22 mouse cellular contexts compared by ENCODE assay signal in genomic region chr8:93689832-93690471, GRCm38 (mm10).
DNase-seq lines count a peak whose midpoint lies in the region; ATAC-seq lines count a peak whose summit lies in the region.
"Had no signal": no experiment of that assay in that cellular context is flagged by ENCODE, and none has a peak within 500 bp of the region (broad histone marks: within the 10 kb centered on the region; RNA-seq: fewer than 3 reads in every experiment).

No protein-coding gene starts in this region.

- no peaks in the 10 kb centered on the region for H3K27me3 ChIP-seq in midbrain, embryonic 12.5 days
- no peaks in the 10 kb centered on the region for H3K27me3 ChIP-seq in midbrain, embryonic 11.5 days (ENCODE audit: control insufficient read depth, insufficient read depth, low read length)
- H3K27me3 ChIP-seq in hindbrain, embryonic 16.5 days (replicated peaks; ENCODE audit: control insufficient read depth, insufficient read depth, low read length): no peaks in the 10 kb centered on the region
- H3K27me3 ChIP-seq in neural tube, embryonic 15.5 days (replicated peaks): no peaks in the 10 kb centered on the region
- H3K27me3 ChIP-seq: CH12.LX; embryonic facial prominence, embryonic 12.5 days; heart, embryonic 15.5 days; limb, embryonic 15.5 days; liver, embryonic 15.5 days; neural tube, embryonic 12.5 days had no signal

- no peaks in the 10 kb centered on the region for H3K36me3 ChIP-seq in midbrain, embryonic 12.5 days
- no peaks in the 10 kb centered on the region for H3K36me3 ChIP-seq in midbrain, embryonic 11.5 days (ENCODE audit: control insufficient read depth, insufficient read depth, low read length)
- no peaks in the 10 kb centered on the region for H3K36me3 ChIP-seq in hindbrain, embryonic 16.5 days (ENCODE audit: control insufficient read depth, insufficient read depth, low read length)
- H3K36me3 ChIP-seq in neural tube, embryonic 15.5 days: no peaks in the 10 kb centered on the region
- H3K36me3 ChIP-seq: embryonic facial prominence, embryonic 12.5 days; heart, embryonic 15.5 days; limb, embryonic 15.5 days; liver, embryonic 15.5 days; neural tube, embryonic 12.5 days had no signal

- H3K9ac ChIP-seq in midbrain, embryonic 12.5 days (replicated peaks): no peak overlapping the region
- no peak overlapping the region for H3K9ac ChIP-seq in midbrain, embryonic 11.5 days (ENCODE audit: low read length)
- no peak overlapping the region for H3K9ac ChIP-seq in hindbrain, embryonic 16.5 days (ENCODE audit: low read depth, low read length)
- H3K9ac ChIP-seq in neural tube, embryonic 15.5 days (replicated peaks): no peak overlapping the region
- H3K9ac ChIP-seq: embryonic facial prominence, embryonic 12.5 days; heart, embryonic 15.5 days; limb, embryonic 15.5 days; liver, embryonic 15.5 days; neural tube, embryonic 12.5 days had no signal

- H3K4me3 ChIP-seq in midbrain, embryonic 12.5 days: no peak overlapping the region
- no peak overlapping the region for H3K4me3 ChIP-seq in midbrain, embryonic 11.5 days (ENCODE audit: low read depth, low read length)
- no peak overlapping the region for H3K4me3 ChIP-seq in hindbrain, embryonic 16.5 days (ENCODE audit: low read length)
- H3K4me3 ChIP-seq in neural tube, embryonic 15.5 days (replicated peaks): no peak overlapping the region
- H3K4me3 ChIP-seq: embryonic facial prominence, embryonic 12.5 days; erythroblast, embryonic 14.5 days; heart, embryonic 15.5 days; limb, embryonic 15.5 days; liver, embryonic 15.5 days; neural tube, embryonic 12.5 days had no signal

- no peak overlapping the region for H3K4me2 ChIP-seq in midbrain, embryonic 12.5 days (replicated peaks)
- H3K4me2 ChIP-seq in midbrain, embryonic 11.5 days: no peak overlapping the region
- H3K4me2 ChIP-seq in hindbrain, embryonic 16.5 days (ENCODE audit: low read length): no peak overlapping the region
- no peak overlapping the region for H3K4me2 ChIP-seq in neural tube, embryonic 15.5 days
- H3K4me2 ChIP-seq: embryonic facial prominence, embryonic 12.5 days; heart, embryonic 15.5 days; limb, embryonic 15.5 days; liver, embryonic 15.5 days; neural tube, embryonic 12.5 days had no signal

- DNase-seq in frontal cortex, postnatal 10 days (ENCODE audit: low spot score in 2 of 2): no peak
- no peak for DNase-seq in midbrain, embryonic 11.5 days (ENCODE audit: low spot score, missing footprints)
- no peak for DNase-seq in cerebellum, postnatal 25 days
- no peak for DNase-seq in urinary bladder, postnatal 10 days (ENCODE audit: low spot score)
- DNase-seq: adrenal gland, postnatal 36 days; cerebellum, adult 8-10 months; gastrocnemius, postnatal 25 days; kidney, adult 18-20 months; right cerebral cortex, postnatal 25 days; thymus, adult 18-20 months had no signal

- H3K9me3 ChIP-seq in midbrain, embryonic 12.5 days: no peaks in the 10 kb centered on the region
- H3K9me3 ChIP-seq in midbrain, embryonic 11.5 days (ENCODE audit: control insufficient read depth, low read length): no peaks in the 10 kb centered on the region
- no peaks in the 10 kb centered on the region for H3K9me3 ChIP-seq in hindbrain, embryonic 16.5 days (ENCODE audit: control insufficient read depth, low read length)
- H3K9me3 ChIP-seq in neural tube, embryonic 15.5 days (replicated peaks): no peaks in the 10 kb centered on the region
- H3K9me3 ChIP-seq: embryonic facial prominence, embryonic 12.5 days; heart, embryonic 15.5 days; limb, embryonic 15.5 days; liver, embryonic 15.5 days; neural tube, embryonic 12.5 days had no signal

- ATAC-seq in frontal cortex, adult (ENCODE audit: low TSS enrichment): peak; percentile 81
- no peak for ATAC-seq in midbrain, embryonic 12.5 days (ENCODE audit: low FRiP score, low read depth)
- no peak for ATAC-seq in midbrain, embryonic 11.5 days (ENCODE audit: low FRiP score)
- peak; percentile 75 for ATAC-seq in hindbrain, embryonic 16.5 days
- no peak; the same call in 1 of the 2 replicates for ATAC-seq in neural tube, embryonic 15.5 days (ENCODE audit: low FRiP score)

- 79% methylated on average over 4 of the region's 4 CpGs for WGBS in midbrain, embryonic 12.5 days
- WGBS in midbrain, embryonic 11.5 days: 87% methylated on average over 4 of the region's 4 CpGs
- 70% methylated on average over 4 of the region's 4 CpGs for WGBS in hindbrain, embryonic 16.5 days
- 81% methylated on average over 4 of the region's 4 CpGs for WGBS in neural tube, embryonic 15.5 days

- H3K27ac ChIP-seq in midbrain, embryonic 12.5 days (replicated peaks): 0 out of 2 replicates have a peak overlapping the region, but pooled peaks have one; percentile 26
- no peak overlapping the region for H3K27ac ChIP-seq in midbrain, embryonic 11.5 days (ENCODE audit: low read depth, low read length)
- peak overlapping the region; percentile 65 for H3K27ac ChIP-seq in hindbrain, embryonic 16.5 days (ENCODE audit: low read depth, low read length)
- peak overlapping the region; percentile 69; the same call in 1 of the 2 replicates for H3K27ac ChIP-seq in neural tube, embryonic 15.5 days (replicated peaks)
- H3K27ac ChIP-seq: embryonic facial prominence, embryonic 12.5 days; heart, embryonic 15.5 days; kidney, postnatal 0 days; limb, embryonic 15.5 days; liver, embryonic 15.5 days; neural tube, embryonic 12.5 days had no signal

- H3K4me1 ChIP-seq in midbrain, embryonic 12.5 days: peaks cover 12% of the 10 kb centered on the region
- peaks cover 8% of the 10 kb centered on the region; the same call in 1 of the 2 replicates for H3K4me1 ChIP-seq in midbrain, embryonic 11.5 days (ENCODE audit: control insufficient read depth, insufficient read depth, low read length)
- peaks cover 12% of the 10 kb centered on the region for H3K4me1 ChIP-seq in hindbrain, embryonic 16.5 days (ENCODE audit: control insufficient read depth, insufficient read depth, low read depth, low read length)
- H3K4me1 ChIP-seq in neural tube, embryonic 15.5 days: peaks cover 11% of the 10 kb centered on the region
- H3K4me1 ChIP-seq: embryonic facial prominence, embryonic 12.5 days; heart, embryonic 15.5 days; limb, embryonic 15.5 days; liver, embryonic 15.5 days had no signal

Comparison
In these comparisons a context has a peak if more than half of its experiments do, and no peak if none do; other contexts are left out.
1. ATAC-seq: peak in frontal cortex, adult (single experiment) and hindbrain, embryonic 16.5 days (single experiment); none in midbrain, embryonic 12.5 days (single experiment), midbrain, embryonic 11.5 days (single experiment) and neural tube, embryonic 15.5 days (single experiment).